Mouse (Mus musculus) neural tube, embryonic 11.5 days (tissue): Measurements from ENCODE around the gene Nfia. TPM values are rescaled to one million over a fixed set of nuclear protein-coding genes. Genes with fewer than 3 reads are reported as not detected.

Experiments used
- ATAC-seq: fragments of 200-750 bp; cut with Nextera tagmentation; 2 replicates; pipeline ENCODE4 v1.8.0; 2017; ENCODE audit warnings: moderate number of reproducible peaks, mild to moderate bottlenecking, moderate TSS enrichment, moderate library complexity; ENCODE audit not compliant: insufficient read depth, low FRiP score, low TSS enrichment
- DNase-seq: peaks from one replicate; pipeline ENCODE4 v3.0.0-alpha.2; 2015; ENCODE audit warnings: low spot score
- H3K27ac ChIP-seq: fragments of 300-500 bp; sonication (generic); 2 replicates; pipeline ENCODE4 v1.5.1; 2014; ENCODE audit warnings: low read depth, mild to moderate bottlenecking, low read length
- H3K27me3 ChIP-seq: fragments of 300-500 bp; sonication (generic); 2 replicates; pipeline ENCODE4 v1.6.1; 2014; ENCODE audit warnings: mild to moderate bottlenecking, low read length, mixed read lengths; ENCODE audit not compliant: control insufficient read depth, insufficient read depth
- H3K36me3 ChIP-seq: fragments of 300-500 bp; sonication (generic); 2 replicates; pipeline ENCODE4 v1.6.1; 2014; ENCODE audit warnings: mild to moderate bottlenecking, low read length, moderate library complexity, mixed read lengths; ENCODE audit not compliant: control insufficient read depth, insufficient read depth
- H3K4me1 ChIP-seq: fragments of 300-500 bp; sonication (generic); 2 replicates; pipeline ENCODE4 v1.6.1; 2014; ENCODE audit warnings: low read length, mixed read lengths; ENCODE audit not compliant: control insufficient read depth, insufficient read depth
- H3K4me2 ChIP-seq: fragments of 300-500 bp; sonication (generic); 2 replicates; pipeline ENCODE4 v1.6.1; 2014; ENCODE audit warnings: low read depth, mild to moderate bottlenecking, moderate library complexity
- H3K4me3 ChIP-seq: fragments of 300-500 bp; sonication (generic); 2 replicates; pipeline ENCODE4 v1.5.1; 2014; ENCODE audit warnings: low read depth, low read length
- H3K9ac ChIP-seq: fragments of 300-500 bp; sonication (generic); 2 replicates; pipeline ENCODE4 v1.6.1; 2014; ENCODE audit warnings: mild to moderate bottlenecking, low read length
- H3K9me3 ChIP-seq: fragments of 300-500 bp; sonication (generic); 2 replicates; pipeline ENCODE4 v1.6.1; 2016; ENCODE audit warnings: low read length; ENCODE audit not compliant: control insufficient read depth
- WGBS: fragments of 180-500 bp; shearing (Covaris S2); extraction: QIAGEN DNeasy Blood & Tissue Kit; methylation state at CpG from one replicate; pipeline ENCODE4 v1.1.7; 2014; 5-methylcytosine and 5-hydroxymethylcytosine counted together
- polyA plus RNA-seq: library from polyadenylated mRNA; unstranded; fragments of >200 nt; fragmentation: Nextera tagmentation; extraction: Ambion mirVana; gene quantifications from 2 replicates; pipeline ENCODE4 v1.2.1, GENCODE M21; 2014

Gene Nfia
- polyA plus RNA-seq, 1 experiment from 2014 or later = 29.0 TPM

DNA sequence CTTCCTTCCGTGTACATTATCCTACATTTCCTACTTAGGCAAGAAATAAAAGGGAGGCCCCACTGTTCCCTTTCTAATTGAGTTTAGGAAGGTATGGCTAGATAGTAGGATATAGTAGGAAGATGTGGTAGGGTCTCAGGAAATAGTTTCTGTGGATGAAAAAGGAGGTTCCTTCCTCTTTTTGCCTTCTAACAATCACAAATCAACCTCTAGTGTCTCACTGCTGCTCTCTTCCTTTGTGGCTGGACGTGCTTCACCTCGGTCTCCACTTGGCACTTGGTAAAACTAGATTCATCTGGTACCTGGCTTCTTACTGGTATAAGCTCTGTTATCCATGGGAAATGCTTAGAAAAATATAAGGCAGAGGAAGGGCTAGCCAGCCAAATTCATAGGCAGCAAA lies 65.2 kb downstream of the Nfia start:
- no peaks in the 10 kb centered on the region for H3K27me3 ChIP-seq
- H3K27ac ChIP-seq = no peak overlapping the region
- WGBS = 90% methylated on average over 3 of the region's 3 CpGs
- no peaks in the 10 kb centered on the region for H3K9me3 ChIP-seq
- no peak overlapping the region for H3K9ac ChIP-seq
- H3K36me3 ChIP-seq = no peaks in the 10 kb centered on the region
- DNase-seq = no peak
- H3K4me1 ChIP-seq = peaks cover 43% of the 10 kb centered on the region
- H3K4me2 ChIP-seq = no peak overlapping the region
- no peak overlapping the region for H3K4me3 ChIP-seq
- no peak for ATAC-seq

DNA sequence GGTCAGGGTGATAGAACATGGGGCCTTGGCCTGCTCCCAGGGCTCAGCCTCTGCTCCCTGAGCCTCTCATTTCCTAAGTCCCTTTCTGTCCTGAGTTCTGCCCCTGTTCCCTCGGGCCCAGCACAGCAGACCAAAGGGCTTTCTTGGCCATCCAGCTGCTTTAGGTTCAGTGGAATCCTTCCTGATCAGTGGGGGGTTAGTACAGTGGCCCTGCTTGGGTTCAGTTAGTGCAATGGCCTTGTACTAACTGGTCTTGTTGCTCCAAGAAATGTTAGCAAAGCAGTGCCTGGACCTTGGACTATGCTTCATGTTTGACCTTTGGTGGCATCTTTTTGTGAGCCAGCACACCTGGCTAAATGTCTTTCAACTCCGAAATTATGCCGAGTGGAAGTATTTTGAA lies 66.1 kb downstream of the Nfia start:
- H3K27me3 ChIP-seq = no peaks in the 10 kb centered on the region
- no peak for ATAC-seq

DNA sequence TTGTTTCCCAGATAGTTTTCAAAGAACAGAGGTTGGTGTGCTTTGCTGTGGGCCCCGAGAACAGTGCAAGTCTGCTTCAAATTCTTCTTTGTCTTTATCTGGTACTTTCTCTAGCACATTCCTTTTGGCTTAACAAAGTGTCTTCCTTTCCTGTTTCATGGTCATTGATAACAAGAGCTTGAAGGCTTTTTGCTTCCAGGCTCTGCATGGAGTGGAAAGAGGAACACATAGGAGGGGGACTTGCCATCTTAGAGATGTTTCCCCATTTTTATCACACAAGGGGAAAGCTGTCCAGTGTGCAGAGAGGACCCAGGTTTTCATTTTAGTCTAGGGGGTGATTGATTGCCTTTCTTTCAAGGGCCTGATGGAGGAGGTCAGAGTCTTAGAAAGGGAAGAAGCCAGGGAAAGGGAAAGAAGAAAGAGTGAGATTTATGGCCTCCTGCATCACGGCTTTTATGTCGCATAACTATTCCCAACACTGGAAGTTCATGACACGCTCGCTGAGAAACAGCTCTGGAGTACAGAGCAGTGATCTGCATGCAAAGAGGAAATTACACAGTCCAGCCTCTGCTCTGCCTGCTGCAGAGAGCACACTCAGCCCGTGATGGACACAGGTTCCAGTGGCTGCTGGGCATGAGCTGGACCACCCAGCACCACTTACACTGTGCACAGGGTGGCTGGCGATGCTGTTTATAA lies 67.0 kb downstream of the Nfia start:
- H3K9ac ChIP-seq = peak overlapping the region; percentile 32; the same call in 1 of the 2 replicates
- no peak overlapping the region; the same call in 1 of the 2 replicates for H3K4me2 ChIP-seq
- peak overlapping the region; percentile 90 for H3K27ac ChIP-seq
- 10% methylated on average over 7 of the region's 7 CpGs for WGBS
- ATAC-seq = peak; percentile 92
- H3K27me3 ChIP-seq = no peaks in the 10 kb centered on the region
- peak; percentile 80 for DNase-seq
- H3K4me1 ChIP-seq = peaks cover 43% of the 10 kb centered on the region
- no peaks in the 10 kb centered on the region for H3K9me3 ChIP-seq
- no peaks in the 10 kb centered on the region for H3K36me3 ChIP-seq
- H3K4me3 ChIP-seq = no peak overlapping the region

More for the DNA sequence above, 66.1 kb downstream of the Nfia start:
- no peak for DNase-seq
- Histone ChIP-seq H3K27ac (peak overlapping the region; percentile 90), H3K4me2 (no peak overlapping the region), H3K9me3 (no peaks in the 10 kb centered on the region), H3K4me3 (no peak overlapping the region), H3K36me3 (no peaks in the 10 kb centered on the region), H3K4me1 (peaks cover 43% of the 10 kb centered on the region), H3K9ac (no peak overlapping the region)
- 69% methylated on average over 3 of the region's 3 CpGs for WGBS

DNA sequence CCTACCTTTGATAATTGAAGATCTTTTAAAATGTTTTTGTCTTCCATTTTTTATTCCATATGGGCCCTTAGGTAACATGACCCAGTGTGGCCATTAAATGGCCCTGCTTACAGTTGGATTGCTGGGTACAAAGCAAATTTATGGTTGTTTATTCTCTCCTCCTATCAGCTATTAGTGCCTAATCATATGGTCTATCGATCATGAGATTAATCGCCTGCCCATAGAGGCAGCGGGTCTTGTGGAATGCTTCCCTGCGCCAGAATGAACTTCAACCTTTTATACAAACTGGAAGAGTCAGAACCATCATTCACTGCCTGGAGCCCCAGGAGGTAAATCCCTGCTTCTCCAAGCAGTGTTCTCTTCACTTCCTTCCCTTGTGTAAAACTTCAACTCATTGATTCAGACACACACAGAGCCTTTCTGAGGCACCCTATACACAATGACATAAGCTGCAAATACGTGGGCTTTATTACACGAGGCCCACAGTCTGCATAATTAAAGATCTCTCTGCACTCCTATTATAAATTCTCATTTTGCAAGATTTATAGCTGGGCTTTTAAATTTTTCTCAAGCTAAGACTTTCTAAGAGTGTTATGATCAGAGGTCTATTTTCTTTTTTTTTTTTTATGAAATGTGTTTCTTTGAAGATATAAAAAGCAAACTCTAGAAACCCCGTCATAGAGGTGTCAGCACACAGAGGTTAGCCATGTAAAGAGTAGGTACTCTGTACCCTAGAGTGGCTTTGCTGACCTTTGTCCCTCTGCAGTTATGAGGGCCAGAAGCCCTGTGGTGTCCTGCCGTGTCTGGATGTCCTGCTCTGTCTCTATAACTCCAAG lies 67.9 kb downstream of the Nfia start:
- ATAC-seq (peak; percentile 76), DNase-seq (peak; percentile 67)
- Histone ChIP-seq H3K27ac (peak overlapping the region; percentile 90), H3K27me3 (no peaks in the 10 kb centered on the region), H3K4me2 (no peak overlapping the region; the same call in 1 of the 2 replicates), H3K4me1 (peaks cover 49% of the 10 kb centered on the region), H3K36me3 (no peaks in the 10 kb centered on the region), H3K4me3 (no peak overlapping the region), H3K9ac (peak overlapping the region; percentile 32; the same call in 1 of the 2 replicates), H3K9me3 (no peaks in the 10 kb centered on the region)
- WGBS = 15% methylated on average over 8 of the region's 8 CpGs

DNA sequence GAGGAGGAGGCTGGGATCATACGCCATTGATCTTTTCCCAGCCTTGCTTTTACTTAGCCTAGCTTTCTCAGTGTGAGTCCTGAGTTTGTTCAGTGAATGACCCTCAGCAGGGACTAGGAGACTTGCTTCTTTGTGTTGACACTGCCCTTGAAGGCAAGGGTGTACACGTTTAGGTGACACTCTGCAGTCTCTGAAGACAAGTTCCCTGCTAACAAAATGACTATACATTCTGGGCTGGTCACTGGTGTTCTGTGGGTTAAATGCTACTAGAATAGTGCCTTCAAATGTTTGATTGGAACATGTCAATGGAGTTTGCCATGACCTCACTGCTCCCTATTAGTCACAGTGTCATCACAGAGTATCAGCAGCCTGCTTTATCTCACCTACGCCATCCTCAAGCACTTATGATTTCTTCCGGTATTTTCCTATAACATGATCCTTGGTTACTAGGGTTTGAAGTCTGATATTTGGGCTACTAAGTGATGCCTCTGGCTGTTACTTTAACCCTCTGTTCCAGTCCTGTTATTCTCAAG lies 68.6 kb downstream of the Nfia start:
- no peaks in the 10 kb centered on the region for H3K36me3 ChIP-seq
- H3K27me3 ChIP-seq = no peaks in the 10 kb centered on the region
- H3K4me3 ChIP-seq = no peak overlapping the region
- DNase-seq = no peak
- H3K4me1 ChIP-seq = peaks cover 49% of the 10 kb centered on the region
- H3K9me3 ChIP-seq = no peaks in the 10 kb centered on the region
- WGBS = 33% methylated on average over 4 of the region's 4 CpGs
- ATAC-seq = no peak
- peak overlapping the region; percentile 39; the same call in 1 of the 2 replicates for H3K27ac ChIP-seq
- no peak overlapping the region for H3K9ac ChIP-seq
- no peak overlapping the region for H3K4me2 ChIP-seq

DNA sequence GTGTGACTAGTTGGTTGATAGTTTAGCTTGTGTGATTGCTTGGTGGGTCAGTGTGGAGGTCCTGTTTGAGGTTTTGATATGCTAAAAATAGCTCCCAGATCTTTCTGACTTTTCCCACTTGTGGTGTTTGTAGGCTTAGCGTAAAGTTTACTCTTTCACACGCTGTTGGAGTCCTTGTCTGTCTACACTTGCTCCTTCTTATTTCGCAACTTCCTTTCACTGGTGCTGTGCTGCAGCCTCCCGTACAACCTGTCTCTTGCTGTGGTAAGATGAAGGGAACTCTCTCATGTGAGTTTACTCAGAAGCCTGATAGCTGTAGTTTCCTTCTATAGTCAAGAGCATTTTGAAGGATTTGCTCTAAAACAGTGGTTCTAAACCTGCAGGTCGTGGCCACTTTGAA lies 69.2 kb downstream of the Nfia start:
- 79% methylated on average over 5 of the region's 5 CpGs for WGBS

DNA sequence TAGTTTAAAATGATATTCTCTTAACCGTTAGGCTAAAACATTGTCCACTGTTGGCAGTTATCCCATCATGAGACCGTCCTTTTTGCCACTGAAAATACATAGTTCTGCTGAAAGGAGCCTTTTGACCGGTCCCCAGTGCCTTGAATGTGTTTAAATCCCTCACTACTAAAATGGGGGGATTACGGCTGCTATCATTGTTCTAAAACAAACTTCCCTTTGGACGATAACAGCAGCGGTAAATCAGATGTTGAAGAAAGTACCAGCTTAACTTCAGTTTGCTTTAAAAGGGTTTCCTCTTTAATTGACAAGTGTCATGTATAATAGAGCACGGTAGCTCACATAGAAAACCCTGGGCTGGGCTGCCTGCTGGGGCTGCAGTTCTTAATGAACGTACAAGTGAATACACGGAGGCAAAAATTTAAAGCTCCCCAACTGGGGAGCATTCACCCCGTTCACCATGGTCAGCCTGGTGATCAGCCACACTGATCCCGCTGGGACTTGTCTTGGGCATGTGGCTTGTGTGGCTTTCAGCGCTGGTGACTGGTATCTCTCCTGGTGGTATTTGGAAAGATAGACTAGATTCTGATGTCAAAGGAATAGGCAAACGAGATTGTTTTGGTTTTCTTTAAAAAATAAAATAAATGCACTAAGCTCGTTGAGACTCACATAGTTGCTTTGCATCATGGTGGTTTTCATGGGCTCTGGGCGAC lies 71.6 kb downstream of the Nfia start:
- H3K36me3 ChIP-seq = no peaks in the 10 kb centered on the region
- no peaks in the 10 kb centered on the region for H3K9me3 ChIP-seq
- WGBS = 71% methylated on average over 15 of the region's 15 CpGs
- H3K9ac ChIP-seq = no peak overlapping the region
- no peak overlapping the region for H3K4me3 ChIP-seq
- H3K27me3 ChIP-seq = no peaks in the 10 kb centered on the region
- H3K4me2 ChIP-seq = no peak overlapping the region
- H3K4me1 ChIP-seq = peaks cover 32% of the 10 kb centered on the region
- DNase-seq (no peak), ATAC-seq (no peak)
- no peak overlapping the region for H3K27ac ChIP-seq

More for the DNA sequence above, 69.2 kb downstream of the Nfia start:
- no peak for DNase-seq
- Histone ChIP-seq H3K9ac (no peak overlapping the region), H3K27ac (no peak overlapping the region), H3K4me2 (no peak overlapping the region), H3K4me1 (peaks cover 47% of the 10 kb centered on the region), H3K9me3 (no peaks in the 10 kb centered on the region), H3K4me3 (no peak overlapping the region), H3K36me3 (no peaks in the 10 kb centered on the region), H3K27me3 (no peaks in the 10 kb centered on the region)
- ATAC-seq = no peak

DNA sequence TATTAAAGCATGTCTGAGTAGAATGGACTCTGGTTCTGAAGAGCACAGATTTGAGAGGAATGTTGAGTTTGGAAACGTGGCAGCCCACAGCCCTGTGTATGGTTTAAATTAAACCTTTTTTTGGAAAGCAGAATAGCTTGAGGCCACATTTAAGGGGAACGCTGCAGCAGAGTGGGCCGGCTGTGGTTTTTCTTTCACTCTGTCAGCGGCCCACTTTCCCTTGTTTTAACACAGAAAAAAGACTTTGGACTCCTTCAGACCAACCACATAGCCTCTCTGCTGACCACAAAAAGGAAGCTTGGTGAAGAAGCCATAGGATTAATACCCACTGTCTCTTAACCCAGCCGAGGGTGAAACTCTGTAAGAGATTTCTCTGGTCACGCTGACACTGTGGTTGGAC lies 72.4 kb downstream of the Nfia start:
- Histone ChIP-seq H3K27ac (no peak overlapping the region), H3K27me3 (no peaks in the 10 kb centered on the region), H3K9ac (no peak overlapping the region), H3K4me2 (no peak overlapping the region), H3K36me3 (no peaks in the 10 kb centered on the region), H3K9me3 (no peaks in the 10 kb centered on the region), H3K4me1 (peaks cover 24% of the 10 kb centered on the region), H3K4me3 (no peak overlapping the region)
- ATAC-seq (no peak), DNase-seq (no peak)
- 49% methylated on average over 6 of the region's 6 CpGs for WGBS
